Mouse (Mus musculus): ENCODE data around the gene Lsm7. TPM values are rescaled to one million over a fixed set of nuclear protein-coding genes. Genes with fewer than 3 reads are reported as not detected.

The Lsm7 gene
- polyA plus RNA-seq (2014; fragmentation: Illumina TruSeq; extraction: RNeasy Lipid Tissue Mini Kit (QIAGEN cat#74804); ENCODE audit: low read depth, low replicate concordance) = 2.8 TPM

DNA sequence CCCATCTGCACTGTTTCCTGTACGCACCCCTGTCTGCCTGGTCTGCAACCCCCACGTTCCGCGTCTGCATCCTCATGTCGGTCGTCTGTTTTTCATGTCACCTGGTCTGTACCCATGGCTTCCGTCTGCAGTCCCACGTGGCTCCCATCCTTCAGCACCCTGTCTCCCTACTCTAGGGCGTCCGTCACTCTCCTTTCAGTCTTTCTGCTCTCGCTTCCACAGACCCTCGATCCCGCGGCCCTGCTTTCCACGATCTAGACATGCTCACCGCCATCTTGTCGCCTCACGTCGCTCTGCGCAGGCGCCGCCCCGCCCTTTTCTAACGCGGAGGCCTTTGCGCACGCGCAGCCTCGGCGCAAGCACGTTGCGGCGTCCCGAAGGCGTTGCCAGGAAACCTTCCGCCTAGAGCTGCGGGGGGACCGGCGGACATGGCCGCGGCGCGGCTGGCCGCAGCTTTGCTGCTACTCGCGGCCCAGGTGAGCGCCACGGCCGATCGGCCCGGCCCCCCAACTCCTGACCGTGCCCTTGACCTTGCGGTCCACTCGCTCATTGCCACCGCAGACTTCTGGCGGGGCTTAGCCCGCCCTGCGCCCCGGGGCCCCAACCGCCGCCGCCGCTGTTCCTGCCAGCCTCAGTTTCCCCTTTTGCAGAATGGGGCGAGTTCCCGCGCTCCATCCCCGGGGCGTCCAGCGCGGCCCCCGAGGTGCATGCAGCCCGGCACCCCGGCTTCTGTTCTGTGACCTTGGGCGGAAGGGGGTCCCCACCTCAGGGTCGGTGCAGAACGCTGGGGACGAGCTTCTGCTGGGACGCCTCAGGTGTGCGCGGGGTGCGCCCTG lies at the start of gene Lsm7, which contains the start of gene Sppl2b:
Gene Lsm7, minus strand, starts transcription at position 297 of the 836 bp plus-strand sequence.
Gene Sppl2b, plus strand, starts transcription at position 363 of the 836 bp plus-strand sequence.

GRCm38 (mm10) chr10:80900318-80901247 lies 45.6 kb upstream of the Lsm7 start, which contains the start of gene Timm13:
Timm13 (minus strand) TSS chr10:80900969.

GRCm38 (mm10) chr10:80871581-80871980 lies 16.6 kb upstream of the Lsm7 start, which contains the start of gene Tmprss9:
Tmprss9 (plus strand) TSS chr10:80871848.

GRCm38 (mm10) chr10:80843931-80844547 lies 11.0 kb downstream of the Lsm7 start, which contains the start of gene Lingo3:
Lingo3 (minus strand) TSS chr10:80844039.

DNA sequence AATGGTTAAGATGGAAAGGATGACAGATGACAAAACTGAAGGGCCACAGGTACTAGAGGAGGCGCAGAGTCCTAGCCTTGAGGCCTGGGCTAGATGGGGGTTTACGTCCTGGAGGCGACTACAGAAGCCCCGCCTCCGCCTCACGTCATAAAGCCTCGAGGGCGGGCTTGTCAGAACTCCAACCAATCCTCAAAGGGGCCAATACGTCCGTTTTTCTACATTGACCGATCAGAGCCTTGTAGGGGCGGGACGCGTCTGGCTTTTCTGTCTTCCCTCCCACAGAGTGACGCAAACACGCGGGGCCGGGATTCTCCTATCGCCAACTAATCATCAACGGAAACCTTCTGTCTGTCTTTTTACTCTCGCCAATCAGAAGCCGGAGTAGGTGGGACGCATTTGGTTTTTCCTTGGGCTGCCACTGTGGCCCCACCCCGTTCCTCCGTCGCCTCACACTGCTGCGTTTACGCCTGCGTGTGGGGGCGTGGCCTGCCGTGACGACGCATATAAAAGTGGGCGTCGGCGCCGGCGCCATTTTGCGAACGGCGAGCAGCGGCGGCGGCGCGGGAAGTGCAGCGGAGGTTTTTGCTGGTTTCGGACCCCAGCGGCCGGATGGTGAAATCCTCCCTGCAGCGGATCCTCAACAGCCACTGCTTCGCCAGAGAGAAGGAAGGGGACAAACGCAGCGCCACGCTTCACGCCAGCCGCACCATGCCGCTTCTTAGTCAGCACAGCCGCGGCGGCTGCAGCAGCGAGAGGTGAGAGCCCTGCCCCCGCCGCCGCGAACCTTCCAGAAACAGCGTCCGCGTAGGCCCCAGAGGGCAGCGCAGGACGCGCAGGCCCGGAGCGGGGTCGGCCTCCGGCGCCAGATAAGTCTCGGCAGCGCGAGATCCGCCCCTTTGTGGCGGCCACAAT lies 28.6 kb downstream of the Lsm7 start, which contains the start of gene Oaz1:
Gene Oaz1, plus strand, starts transcription at position 506 of the 912 bp plus-strand sequence.

DNA sequence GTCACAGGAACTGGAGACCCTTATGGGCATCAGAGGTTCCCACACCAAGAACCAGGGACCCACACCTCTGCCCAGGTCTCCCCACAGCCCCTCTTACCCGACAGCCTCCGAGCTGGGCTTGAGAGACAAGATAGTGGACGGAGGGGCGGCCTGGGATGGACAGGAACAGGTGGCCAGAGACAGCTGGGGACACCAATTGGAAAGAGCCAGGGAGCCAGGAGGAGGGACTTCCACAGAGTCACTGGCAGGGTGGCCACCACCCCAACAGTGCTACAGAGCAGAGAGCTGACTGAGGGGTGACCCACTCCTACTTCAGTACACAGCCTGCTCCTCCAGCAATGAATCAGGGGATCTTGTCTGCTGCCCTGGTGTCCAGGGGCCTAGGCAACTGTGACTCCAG lies 41.6 kb downstream of the Lsm7 start, which contains the start of gene Jsrp1:
Gene Jsrp1, minus strand, starts transcription at position 133 of the 400 bp plus-strand sequence.

GRCm38 (mm10) chr10:80804916-80805315 lies 50.1 kb downstream of the Lsm7 start, which contains the start of gene Amh:
Amh (plus strand) TSS chr10:80805243.

Other genes starting within 250 kb of the Lsm7 start
- not detected for gene Gm49322, start 249.2 kb downstream of the Lsm7 start, polyA plus RNA-seq (2014; fragmentation: Illumina TruSeq; extraction: RNeasy Lipid Tissue Mini Kit (QIAGEN cat#74804); ENCODE audit: low read depth, low replicate concordance)
- 1.1 TPM for gene Csnk1g2, start 232.4 kb downstream of the Lsm7 start, polyA plus RNA-seq (2014; fragmentation: Illumina TruSeq; extraction: RNeasy Lipid Tissue Mini Kit (QIAGEN cat#74804); ENCODE audit: low read depth, low replicate concordance)
- gene Btbd2, start 198.1 kb downstream of the Lsm7 start, polyA plus RNA-seq (2014; fragmentation: Illumina TruSeq; extraction: RNeasy Lipid Tissue Mini Kit (QIAGEN cat#74804); ENCODE audit: low read depth, low replicate concordance) = 0.22 TPM
- gene Mknk2, start 177.1 kb downstream of the Lsm7 start, polyA plus RNA-seq (2014; fragmentation: Illumina TruSeq; extraction: RNeasy Lipid Tissue Mini Kit (QIAGEN cat#74804); ENCODE audit: low read depth, low replicate concordance) = 3.6 TPM
- gene Mob3a, start 153.2 kb downstream of the Lsm7 start, polyA plus RNA-seq (2014; fragmentation: Illumina TruSeq; extraction: RNeasy Lipid Tissue Mini Kit (QIAGEN cat#74804); ENCODE audit: low read depth, low replicate concordance) = 4.6 TPM
- 3.5 TPM for gene Izumo4, start 153.0 kb downstream of the Lsm7 start, polyA plus RNA-seq (2014; fragmentation: Illumina TruSeq; extraction: RNeasy Lipid Tissue Mini Kit (QIAGEN cat#74804); ENCODE audit: low read depth, low replicate concordance)
- 14.0 TPM for gene Ap3d1, start 112.9 kb downstream of the Lsm7 start, polyA plus RNA-seq (2014; fragmentation: Illumina TruSeq; extraction: RNeasy Lipid Tissue Mini Kit (QIAGEN cat#74804); ENCODE audit: low read depth, low replicate concordance)
- gene Dot1l, start 100.0 kb downstream of the Lsm7 start, polyA plus RNA-seq (2014; fragmentation: Illumina TruSeq; extraction: RNeasy Lipid Tissue Mini Kit (QIAGEN cat#74804); ENCODE audit: low read depth, low replicate concordance) = 3.0 TPM
- 2.4 TPM for gene Sf3a2, start 57.0 kb downstream of the Lsm7 start, polyA plus RNA-seq (2014; fragmentation: Illumina TruSeq; extraction: RNeasy Lipid Tissue Mini Kit (QIAGEN cat#74804); ENCODE audit: low read depth, low replicate concordance)
- 3.9 TPM for gene Plekhj1, start 56.6 kb downstream of the Lsm7 start, polyA plus RNA-seq (2014; fragmentation: Illumina TruSeq; extraction: RNeasy Lipid Tissue Mini Kit (QIAGEN cat#74804); ENCODE audit: low read depth, low replicate concordance)
- gene Amh, start 50.0 kb downstream of the Lsm7 start, polyA plus RNA-seq (2014; fragmentation: Illumina TruSeq; extraction: RNeasy Lipid Tissue Mini Kit (QIAGEN cat#74804); ENCODE audit: low read depth, low replicate concordance) = not detected
- gene Jsrp1, start 41.7 kb downstream of the Lsm7 start, polyA plus RNA-seq (2014; fragmentation: Illumina TruSeq; extraction: RNeasy Lipid Tissue Mini Kit (QIAGEN cat#74804); ENCODE audit: low read depth, low replicate concordance) = not detected
- gene Oaz1, start 28.6 kb downstream of the Lsm7 start, polyA plus RNA-seq (2014; fragmentation: Illumina TruSeq; extraction: RNeasy Lipid Tissue Mini Kit (QIAGEN cat#74804); ENCODE audit: low read depth, low replicate concordance) = 116 TPM
- not detected for gene Lingo3, start 11.2 kb downstream of the Lsm7 start, polyA plus RNA-seq (2014; fragmentation: Illumina TruSeq; extraction: RNeasy Lipid Tissue Mini Kit (QIAGEN cat#74804); ENCODE audit: low read depth, low replicate concordance)
- not detected for gene Sppl2b, start 66 bp upstream of the Lsm7 start, polyA plus RNA-seq (2014; fragmentation: Illumina TruSeq; extraction: RNeasy Lipid Tissue Mini Kit (QIAGEN cat#74804); ENCODE audit: low read depth, low replicate concordance)
- not detected for gene Tmprss9, start 16.6 kb upstream of the Lsm7 start, polyA plus RNA-seq (2014; fragmentation: Illumina TruSeq; extraction: RNeasy Lipid Tissue Mini Kit (QIAGEN cat#74804); ENCODE audit: low read depth, low replicate concordance)
- gene Timm13, start 45.8 kb upstream of the Lsm7 start, polyA plus RNA-seq (2014; fragmentation: Illumina TruSeq; extraction: RNeasy Lipid Tissue Mini Kit (QIAGEN cat#74804); ENCODE audit: low read depth, low replicate concordance) = not detected
- 1.2 TPM for gene Lmnb2, start 63.0 kb upstream of the Lsm7 start, polyA plus RNA-seq (2014; fragmentation: Illumina TruSeq; extraction: RNeasy Lipid Tissue Mini Kit (QIAGEN cat#74804); ENCODE audit: low read depth, low replicate concordance)
- 12.3 TPM for gene Gadd45b, start 74.9 kb upstream of the Lsm7 start, polyA plus RNA-seq (2014; fragmentation: Illumina TruSeq; extraction: RNeasy Lipid Tissue Mini Kit (QIAGEN cat#74804); ENCODE audit: low read depth, low replicate concordance)
- 0.76 TPM for gene Gng7, start 159.7 kb upstream of the Lsm7 start, polyA plus RNA-seq (2014; fragmentation: Illumina TruSeq; extraction: RNeasy Lipid Tissue Mini Kit (QIAGEN cat#74804); ENCODE audit: low read depth, low replicate concordance)
- not detected for gene Diras1, start 170.5 kb upstream of the Lsm7 start, polyA plus RNA-seq (2014; fragmentation: Illumina TruSeq; extraction: RNeasy Lipid Tissue Mini Kit (QIAGEN cat#74804); ENCODE audit: low read depth, low replicate concordance)
- 0.41 TPM for gene Slc39a3, start 182.2 kb upstream of the Lsm7 start, polyA plus RNA-seq (2014; fragmentation: Illumina TruSeq; extraction: RNeasy Lipid Tissue Mini Kit (QIAGEN cat#74804); ENCODE audit: low read depth, low replicate concordance)
- gene Sgta, start 205.0 kb upstream of the Lsm7 start, polyA plus RNA-seq (2014; fragmentation: Illumina TruSeq; extraction: RNeasy Lipid Tissue Mini Kit (QIAGEN cat#74804); ENCODE audit: low read depth, low replicate concordance) = 1.3 TPM
- not detected for gene Thop1, start 214.8 kb upstream of the Lsm7 start, polyA plus RNA-seq (2014; fragmentation: Illumina TruSeq; extraction: RNeasy Lipid Tissue Mini Kit (QIAGEN cat#74804); ENCODE audit: low read depth, low replicate concordance)
- gene Creb3l3, start 243.7 kb upstream of the Lsm7 start, polyA plus RNA-seq (2014; fragmentation: Illumina TruSeq; extraction: RNeasy Lipid Tissue Mini Kit (QIAGEN cat#74804); ENCODE audit: low read depth, low replicate concordance) = 0.79 TPM